ENCODE assay signal across 14 mouse cellular contexts in genomic region chr5:119747038-119747437, GRCm38 (mm10).
DNase-seq lines count a peak whose midpoint lies in the region; ATAC-seq and TF ChIP-seq lines count a peak whose summit lies in the region.
"Had no signal": no experiment of that assay in that cellular context is flagged by ENCODE, and none has a peak within 500 bp of the region (broad histone marks: within the 10 kb centered on the region; RNA-seq: fewer than 3 reads in every experiment).

No protein-coding gene starts in this region.

- H3K4me2 ChIP-seq in lung, postnatal 0 days (replicated peaks; ENCODE audit: low read depth, low read length), result no peak overlapping the region
- H3K4me2 ChIP-seq: embryonic facial prominence, embryonic 12.5 days; heart, embryonic 15.5 days; limb, embryonic 13.5 days had no signal

- 87% methylated on average over 10 of the region's 10 CpGs for WGBS in thymus, adult 2 months
- 63% methylated on average over 10 of the region's 10 CpGs for WGBS in lung, postnatal 0 days

- no peak for TF ChIP-seq POLR2A in thymus, adult 2 months (IDR thresholded peaks at IDR 0.05; ENCODE audit: control insufficient read depth, extremely low read depth, insufficient read depth, low read length, poor library complexity)

- no peaks in the 10 kb centered on the region for H3K27me3 ChIP-seq in thymus, adult 2 months (ENCODE audit: control insufficient read depth, insufficient read depth, low read length)
- H3K27me3 ChIP-seq in lung, postnatal 0 days (replicated peaks; ENCODE audit: insufficient read depth, low read length), result 0 out of 2 replicates have a peak, but pooled peaks cover 3% of the 10 kb centered on the region

- peak; percentile 20 for DNase-seq in heart, postnatal 4 days
- DNase-seq in heart, postnatal 25 days (ENCODE audit: low spot score), result no peak
- DNase-seq in thymus, adult 2 months, result no peak
- DNase-seq in thymus, postnatal 10 days (ENCODE audit: low spot score in 2 of 2), result no peak
- peak; percentile 35 for DNase-seq in lung, postnatal 0 days (ENCODE audit: low spot score)
- DNase-seq in left cerebral cortex, postnatal 10 days (ENCODE audit: extremely low spot score in 1 of 2, low spot score in 2 of 2), result no peak
- DNase-seq in adrenal gland, adult 2 months, result no peak
- DNase-seq: cerebellum, adult 2 months; gastrocnemius, postnatal 14 days; thymus, postnatal 14 days had no signal

- no peaks in the 10 kb centered on the region for H3K4me1 ChIP-seq in thymus, adult 2 months (replicated peaks; ENCODE audit: control insufficient read depth, insufficient read depth, low read length)
- H3K4me1 ChIP-seq in lung, postnatal 0 days (ENCODE audit: insufficient read depth, low read depth, low read length), result no peaks in the 10 kb centered on the region

- H3K36me3 ChIP-seq in thymus, adult 2 months (ENCODE audit: control insufficient read depth, insufficient read depth, low read length), result no peaks in the 10 kb centered on the region
- no peaks in the 10 kb centered on the region for H3K36me3 ChIP-seq in lung, postnatal 0 days (ENCODE audit: insufficient read depth, low read length)
- H3K36me3 ChIP-seq: embryonic facial prominence, embryonic 12.5 days; heart, embryonic 15.5 days; limb, embryonic 13.5 days had no signal

- 0 out of 2 replicates have a peak, but pooled peaks have one; percentile 31 for TF ChIP-seq EP300 in lung, postnatal 0 days (IDR thresholded peaks at IDR 0.05)

- H3K9me3 ChIP-seq in lung, postnatal 0 days (ENCODE audit: low read length), result no peaks in the 10 kb centered on the region
- H3K9me3 ChIP-seq: embryonic facial prominence, embryonic 12.5 days; heart, embryonic 15.5 days; limb, embryonic 13.5 days had no signal

- no peak overlapping the region for H3K27ac ChIP-seq in thymus, adult 2 months (ENCODE audit: control insufficient read depth, insufficient read depth, low read length)
- no peak overlapping the region for H3K27ac ChIP-seq in lung, postnatal 0 days (ENCODE audit: low read length)
- H3K27ac ChIP-seq: embryonic facial prominence, embryonic 12.5 days; heart, embryonic 15.5 days; limb, embryonic 13.5 days had no signal

- H3K9ac ChIP-seq in lung, postnatal 0 days (replicated peaks; ENCODE audit: low read depth), result no peak overlapping the region
- H3K9ac ChIP-seq: embryonic facial prominence, embryonic 12.5 days; heart, embryonic 15.5 days; limb, embryonic 13.5 days had no signal

- intact Hi-C loops in heart, postnatal 25 days (cut with DNase I), result no loop called here
- intact Hi-C loops in left cerebral cortex, postnatal 10 days (cut with DNase I), result no loop called here

- H3K4me3 ChIP-seq in thymus, adult 2 months (ENCODE audit: control insufficient read depth, insufficient read depth, low read length), result no peak overlapping the region
- H3K4me3 ChIP-seq in lung, postnatal 0 days (ENCODE audit: low read depth, low read length), result no peak overlapping the region
- H3K4me3 ChIP-seq: embryonic facial prominence, embryonic 12.5 days; heart, embryonic 15.5 days; limb, embryonic 13.5 days had no signal

- peak; percentile 29; the same call in 1 of the 2 replicates for TF ChIP-seq CTCF in thymus, adult 2 months (IDR thresholded peaks at IDR 0.05; ENCODE audit: borderline replicate concordance, control insufficient read depth, extremely low read depth, insufficient read depth, low read length, poor library complexity)
- TF ChIP-seq CTCF in lung, postnatal 0 days (IDR thresholded peaks at IDR 0.05), result peak; percentile 68

- peak; percentile 15; the same call in 1 of the 2 replicates for ATAC-seq in lung, postnatal 0 days
- ATAC-seq: inflammation-experienced regulatory T-cells, adult 6 months had no signal

Comparison
In these comparisons a context has a peak if more than half of its experiments do, and no peak if none do; other contexts are left out.
1. DNase-seq: peak in heart, postnatal 4 days (single experiment) and lung, postnatal 0 days (single experiment); none in heart, postnatal 25 days (single experiment), thymus, adult 2 months (single experiment), thymus, postnatal 10 days (0 of 2), left cerebral cortex, postnatal 10 days (0 of 2) and adrenal gland, adult 2 months (single experiment).